In genomic region chr6:38730169-38731146, GRCm38 (mm10) we compare ENCODE assay signal across 10 mouse cellular contexts.
DNase-seq lines count a peak whose midpoint lies in the region; ATAC-seq and TF ChIP-seq lines count a peak whose summit lies in the region.
"Had no signal": no experiment of that assay in that cellular context is flagged by ENCODE, and none has a peak within 500 bp of the region (broad histone marks: within the 10 kb centered on the region; RNA-seq: fewer than 3 reads in every experiment).

No protein-coding gene starts in this region.

- H3K4me2 ChIP-seq in forebrain, embryonic 11.5 days (ENCODE audit: low read depth, low read length, severe bottlenecking), result no peak overlapping the region
- H3K4me2 ChIP-seq in neural tube, embryonic 15.5 days, result no peak overlapping the region
- H3K4me2 ChIP-seq: embryonic facial prominence, embryonic 12.5 days had no signal

- ATAC-seq in forebrain, embryonic 11.5 days (replicated peaks; ENCODE audit: low FRiP score), result no peak
- no peak; the same call in 1 of the 2 replicates for ATAC-seq in neural tube, embryonic 15.5 days (ENCODE audit: low FRiP score)

- peak overlapping the region; percentile 26; the same call in 1 of the 2 replicates for H3K27ac ChIP-seq in forebrain, embryonic 11.5 days (ENCODE audit: low read depth, low read length)
- peak overlapping the region; percentile 82 for H3K27ac ChIP-seq in layer of hippocampus, adult 2 months
- H3K27ac ChIP-seq in neural tube, embryonic 15.5 days (replicated peaks), result peak overlapping the region; percentile 51
- H3K27ac ChIP-seq: embryonic facial prominence, embryonic 12.5 days had no signal

- WGBS in forebrain, embryonic 11.5 days, result 82% methylated on average over 15 of the region's 15 CpGs
- WGBS in neural tube, embryonic 15.5 days, result 65% methylated on average over 15 of the region's 15 CpGs

- no peaks in the 10 kb centered on the region for H3K9me3 ChIP-seq in forebrain, embryonic 11.5 days (ENCODE audit: control insufficient read depth, low read length)
- no peaks in the 10 kb centered on the region for H3K9me3 ChIP-seq in neural tube, embryonic 15.5 days (replicated peaks)
- H3K9me3 ChIP-seq: embryonic facial prominence, embryonic 12.5 days had no signal

- TF ChIP-seq CTCF in layer of hippocampus, adult 2 months (conservative IDR thresholded peaks at IDR 0.05), result no peak

- peak; percentile 53 to 59 for DNase-seq in left cerebral cortex, adult 9 months (ENCODE audit: low spot score in 2 of 2)
- DNase-seq in left cerebral cortex, adult 18-20 months (ENCODE audit: low spot score in 2 of 2), result no peak
- no peak for DNase-seq in forebrain, embryonic 11.5 days (ENCODE audit: low spot score)
- peak; percentile 35 to 52 for DNase-seq in layer of hippocampus, adult 2 months (ENCODE audit: low spot score in 2 of 2)
- no peak for DNase-seq in thymus, postnatal 4 days
- DNase-seq in lung, postnatal 10 days, result no peak
- DNase-seq: thymus, postnatal 14 days had no signal

- no peak overlapping the region for H3K4me3 ChIP-seq in forebrain, embryonic 11.5 days (ENCODE audit: low read depth, low read length)
- no peak overlapping the region for H3K4me3 ChIP-seq in layer of hippocampus, adult 2 months
- H3K4me3 ChIP-seq in neural tube, embryonic 15.5 days (replicated peaks), result no peak overlapping the region
- H3K4me3 ChIP-seq: embryonic facial prominence, embryonic 12.5 days; myocyte had no signal

- H3K36me3 ChIP-seq in forebrain, embryonic 11.5 days (ENCODE audit: control insufficient read depth, insufficient read depth, low read length), result peaks cover 9% of the 10 kb centered on the region; the same call in 1 of the 2 replicates
- H3K36me3 ChIP-seq in neural tube, embryonic 15.5 days, result peaks cover 27% of the 10 kb centered on the region

- H3K9ac ChIP-seq in forebrain, embryonic 11.5 days (ENCODE audit: low read length), result no peak overlapping the region
- no peak overlapping the region for H3K9ac ChIP-seq in neural tube, embryonic 15.5 days (replicated peaks)
- H3K9ac ChIP-seq: embryonic facial prominence, embryonic 12.5 days had no signal

- no peaks in the 10 kb centered on the region for H3K27me3 ChIP-seq in forebrain, embryonic 11.5 days (ENCODE audit: control insufficient read depth, insufficient read depth, low read length)
- H3K27me3 ChIP-seq in neural tube, embryonic 15.5 days (replicated peaks), result no peaks in the 10 kb centered on the region
- H3K27me3 ChIP-seq: embryonic facial prominence, embryonic 12.5 days had no signal

- 0 out of 2 replicates have a peak, but pooled peaks cover 2% of the 10 kb centered on the region for H3K4me1 ChIP-seq in forebrain, embryonic 11.5 days (replicated peaks; ENCODE audit: control insufficient read depth, insufficient read depth, low read length)
- H3K4me1 ChIP-seq in neural tube, embryonic 15.5 days, result peaks cover 7% of the 10 kb centered on the region; the same call in 1 of the 2 replicates
- H3K4me1 ChIP-seq: embryonic facial prominence, embryonic 12.5 days had no signal

Comparison
In these comparisons a context has a peak if more than half of its experiments do, and no peak if none do; other contexts are left out.
1. DNase-seq: peak in left cerebral cortex, adult 9 months (2 of 2) and layer of hippocampus, adult 2 months (2 of 2); none in left cerebral cortex, adult 18-20 months (0 of 2), forebrain, embryonic 11.5 days (single experiment), thymus, postnatal 4 days (single experiment) and lung, postnatal 10 days (single experiment).
2. H3K27ac ChIP-seq: peak in every context shown above with its lines; median percentile 82 in layer of hippocampus, adult 2 months; 51 in neural tube, embryonic 15.5 days; 26 in forebrain, embryonic 11.5 days.